Mouse (Mus musculus): ENCODE measurements around the gene Gpx3. TPM values are rescaled to one million over a fixed set of nuclear protein-coding genes. Genes with fewer than 3 reads are reported as not detected.
"Not testable (repeated sequence)": the region's sequence is repeated elsewhere in the genome, so short reads cannot be mapped to it uniquely, and the experiment has no call there.

Gpx3 gene
- polyA plus RNA-seq, 1 experiment: 14.2 TPM

DNA sequence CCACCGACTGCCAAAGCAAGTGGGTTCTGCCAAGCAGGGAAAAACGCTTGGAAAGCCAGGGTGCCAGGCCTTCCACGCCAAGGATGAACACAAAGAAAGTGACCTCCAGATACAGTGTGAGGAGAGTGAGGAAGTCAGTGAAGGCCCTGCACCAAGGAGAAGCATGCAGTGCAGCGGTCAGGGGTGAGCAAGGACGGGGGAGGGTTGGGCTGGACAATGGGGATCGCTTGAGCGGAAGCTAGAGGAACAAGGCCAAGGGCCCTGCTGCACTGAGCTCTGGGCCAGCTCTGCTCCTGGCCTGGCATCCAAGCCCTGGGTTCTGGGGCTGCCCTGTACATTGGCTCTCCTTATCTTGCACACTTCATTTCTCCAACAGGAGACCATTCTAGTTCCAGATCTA, 37.8 kb downstream of the Gpx3 start:
- Histone ChIP-seq H3K27ac (ENCODE audit: insufficient read depth, low read length) (peak overlapping the region; percentile 50), H3K27me3 (ENCODE audit: control insufficient read depth, insufficient read depth, low read length) (no peaks in the 10 kb centered on the region), H3K4me3 (replicated peaks; ENCODE audit: insufficient read depth, low read depth, low read length) (no peak overlapping the region), H3K4me1 (ENCODE audit: control insufficient read depth, insufficient read depth, low read length) (peaks cover 36% of the 10 kb centered on the region)
- WGBS: 5% methylated on average over 7 of the region's 7 CpGs
- TF ChIP-seq CTCF (IDR thresholded peaks at IDR 0.05; ENCODE audit: borderline replicate concordance, insufficient read depth, low read depth, low read length) (no peak), POLR2A (IDR thresholded peaks at IDR 0.05; ENCODE audit: borderline replicate concordance, insufficient read depth, low read length) (no peak)
- peak; percentile 60 to 69 for DNase-seq

DNA sequence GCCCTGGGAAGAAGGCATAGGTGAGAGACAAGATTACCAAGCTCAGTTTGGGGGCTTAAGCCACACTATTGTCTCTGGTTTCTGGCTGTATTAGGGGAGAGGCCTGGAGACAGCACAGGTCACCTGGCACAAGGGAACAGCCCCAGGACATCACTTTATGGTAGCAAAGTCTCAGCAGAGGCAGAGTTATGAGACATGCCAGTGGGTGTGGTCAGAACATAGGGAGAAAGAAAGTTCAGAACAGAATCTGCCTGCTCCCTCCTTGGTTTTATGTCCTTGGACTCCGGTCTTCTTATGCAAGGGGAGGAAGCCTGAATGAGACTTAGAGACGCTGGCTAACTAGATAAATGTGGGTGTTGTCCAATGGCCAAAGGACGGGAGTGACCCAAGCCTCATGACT, 42.4 kb downstream of the Gpx3 start:
- no peak for DNase-seq
- Histone ChIP-seq H3K27me3 (ENCODE audit: control insufficient read depth, insufficient read depth, low read length) (no peaks in the 10 kb centered on the region), H3K4me3 (replicated peaks; ENCODE audit: insufficient read depth, low read depth, low read length) (no peak overlapping the region), H3K4me1 (ENCODE audit: control insufficient read depth, insufficient read depth, low read length) (peaks cover 29% of the 10 kb centered on the region), H3K27ac (ENCODE audit: insufficient read depth, low read length) (no peak overlapping the region)
- TF ChIP-seq CTCF (IDR thresholded peaks at IDR 0.05; ENCODE audit: borderline replicate concordance, insufficient read depth, low read depth, low read length) (no peak), POLR2A (IDR thresholded peaks at IDR 0.05; ENCODE audit: borderline replicate concordance, insufficient read depth, low read length) (no peak)
- 88% methylated on average over 3 of the region's 3 CpGs for WGBS

DNA sequence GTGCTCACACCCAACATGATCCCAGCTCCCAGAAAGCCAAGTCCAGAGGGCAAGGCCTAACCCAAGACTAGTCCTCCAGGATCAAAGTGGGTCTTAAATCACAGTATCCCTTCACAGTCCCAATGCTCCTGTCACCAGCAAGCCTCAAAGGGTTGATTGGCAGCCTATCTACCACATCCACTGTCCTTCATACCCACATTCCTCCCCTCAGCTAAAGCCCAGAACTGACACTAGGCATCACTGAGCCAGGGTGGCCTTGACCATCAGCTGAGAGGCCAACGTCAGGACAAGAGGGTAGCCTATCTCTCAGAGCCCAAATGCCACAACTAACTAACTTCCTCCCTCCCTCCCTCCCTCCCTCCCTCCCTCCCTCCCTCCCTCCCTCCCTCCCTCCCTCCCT, 47.5 kb downstream of the Gpx3 start:
- 92% methylated on average over 1 of the region's 1 CpGs for WGBS
- H3K27me3 ChIP-seq (ENCODE audit: control insufficient read depth, insufficient read depth, low read length): no peaks in the 10 kb centered on the region

DNA sequence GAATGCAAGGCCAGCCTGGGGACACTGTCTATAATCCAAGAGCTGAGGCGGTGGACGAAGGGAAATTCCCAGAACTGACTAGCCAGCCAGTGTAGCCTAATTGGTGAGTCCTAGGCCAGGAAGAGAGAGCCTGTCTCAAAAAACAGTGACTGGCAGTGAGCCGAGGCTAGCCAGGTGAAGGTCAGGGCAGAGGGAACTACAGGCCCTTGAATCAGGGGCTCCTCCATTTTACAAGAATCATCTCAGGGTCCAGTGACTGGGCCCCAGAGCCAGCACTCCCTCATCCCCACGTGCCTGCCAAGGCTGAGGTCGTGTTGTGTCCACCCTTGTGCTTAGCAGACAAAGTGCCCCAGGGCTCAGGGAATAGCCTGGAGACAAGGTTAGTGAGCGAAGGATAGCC, 48.4 kb downstream of the Gpx3 start:
- DNase-seq: no peak
- 76% methylated on average over 6 of the region's 6 CpGs for WGBS
- TF ChIP-seq CTCF (IDR thresholded peaks at IDR 0.05; ENCODE audit: borderline replicate concordance, insufficient read depth, low read depth, low read length) (no peak), POLR2A (IDR thresholded peaks at IDR 0.05; ENCODE audit: borderline replicate concordance, insufficient read depth, low read length) (no peak)
- Histone ChIP-seq H3K27me3 (ENCODE audit: control insufficient read depth, insufficient read depth, low read length) (no peaks in the 10 kb centered on the region), H3K4me1 (ENCODE audit: control insufficient read depth, insufficient read depth, low read length) (peaks cover 22% of the 10 kb centered on the region), H3K27ac (ENCODE audit: insufficient read depth, low read length) (no peak overlapping the region), H3K4me3 (replicated peaks; ENCODE audit: insufficient read depth, low read depth, low read length) (no peak overlapping the region)

More for the DNA sequence above, 47.5 kb downstream of the Gpx3 start:
- DNase-seq: no peak
- no peak overlapping the region for H3K27ac ChIP-seq (ENCODE audit: insufficient read depth, low read length)
- H3K4me3 ChIP-seq (replicated peaks; ENCODE audit: insufficient read depth, low read depth, low read length): no peak overlapping the region
- TF ChIP-seq POLR2A (IDR thresholded peaks at IDR 0.05; ENCODE audit: borderline replicate concordance, insufficient read depth, low read length) (no peak), CTCF (IDR thresholded peaks at IDR 0.05; ENCODE audit: borderline replicate concordance, insufficient read depth, low read depth, low read length) (no peak)
- H3K4me1 ChIP-seq (ENCODE audit: control insufficient read depth, insufficient read depth, low read length): peaks cover 22% of the 10 kb centered on the region

DNA sequence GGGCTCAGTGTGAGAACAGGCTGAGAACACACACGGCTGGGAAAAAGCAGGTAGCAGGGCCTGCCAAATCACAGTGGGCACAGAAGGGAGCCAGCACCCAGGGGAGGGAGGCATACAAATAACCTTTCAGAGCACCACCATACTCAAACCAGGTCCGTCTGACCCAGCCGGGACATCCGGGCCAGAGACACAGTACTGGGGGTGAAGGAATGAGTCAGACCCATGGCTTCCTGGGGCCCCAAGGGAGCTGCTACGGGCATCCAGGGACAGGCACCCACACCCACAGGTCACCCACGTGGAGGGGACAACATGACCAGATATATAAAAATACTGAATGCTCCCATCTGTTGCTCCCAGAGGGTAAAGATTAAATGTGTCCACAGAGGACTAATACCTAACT, 50.4 kb downstream of the Gpx3 start:
- H3K27me3 ChIP-seq (ENCODE audit: control insufficient read depth, insufficient read depth, low read length): no peaks in the 10 kb centered on the region
- TF ChIP-seq POLR2A (IDR thresholded peaks at IDR 0.05; ENCODE audit: borderline replicate concordance, insufficient read depth, low read length) (no peak), CTCF (IDR thresholded peaks at IDR 0.05; ENCODE audit: borderline replicate concordance, insufficient read depth, low read depth, low read length) (no peak)
- 10% methylated on average over 6 of the region's 6 CpGs for WGBS
- H3K4me3 ChIP-seq (replicated peaks; ENCODE audit: insufficient read depth, low read depth, low read length): no peak overlapping the region
- DNase-seq: peak; percentile 45 to 52
- H3K27ac ChIP-seq (ENCODE audit: insufficient read depth, low read length): peak overlapping the region; percentile 71
- peaks cover 22% of the 10 kb centered on the region for H3K4me1 ChIP-seq (ENCODE audit: control insufficient read depth, insufficient read depth, low read length)

DNA sequence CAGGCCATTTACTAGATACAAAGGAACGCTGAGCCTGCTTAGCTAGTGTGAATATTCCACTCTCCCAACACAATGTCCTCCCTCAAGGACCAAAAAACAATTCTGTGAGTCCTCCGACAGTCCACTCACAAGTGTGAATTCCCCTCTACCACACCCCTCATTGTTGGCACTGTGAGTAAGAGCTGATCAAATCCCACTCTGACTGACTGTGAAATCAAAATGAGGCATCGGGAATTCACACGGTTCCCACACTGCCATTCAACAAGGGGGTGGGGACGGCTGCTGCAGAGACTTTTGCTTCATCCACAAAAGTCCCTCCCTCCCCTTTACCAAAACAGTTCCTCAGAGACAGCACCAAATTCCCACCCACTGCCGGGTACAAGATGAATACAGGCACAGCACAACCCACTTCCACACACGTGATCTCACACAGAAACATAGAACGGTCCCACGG, 51.8 kb downstream of the Gpx3 start:
- H3K27me3 ChIP-seq (ENCODE audit: control insufficient read depth, insufficient read depth, low read length): no peaks in the 10 kb centered on the region
- H3K4me3 ChIP-seq (replicated peaks; ENCODE audit: insufficient read depth, low read depth, low read length): no peak overlapping the region
- no peak for DNase-seq
- peaks cover 14% of the 10 kb centered on the region for H3K4me1 ChIP-seq (ENCODE audit: control insufficient read depth, insufficient read depth, low read length)
- no peak for TF ChIP-seq CTCF (IDR thresholded peaks at IDR 0.05; ENCODE audit: borderline replicate concordance, insufficient read depth, low read depth, low read length)
- TF ChIP-seq POLR2A (IDR thresholded peaks at IDR 0.05; ENCODE audit: borderline replicate concordance, insufficient read depth, low read length): no peak
- WGBS: 52% methylated on average over 9 of the region's 9 CpGs
- no peak overlapping the region for H3K27ac ChIP-seq (ENCODE audit: insufficient read depth, low read length)

DNA sequence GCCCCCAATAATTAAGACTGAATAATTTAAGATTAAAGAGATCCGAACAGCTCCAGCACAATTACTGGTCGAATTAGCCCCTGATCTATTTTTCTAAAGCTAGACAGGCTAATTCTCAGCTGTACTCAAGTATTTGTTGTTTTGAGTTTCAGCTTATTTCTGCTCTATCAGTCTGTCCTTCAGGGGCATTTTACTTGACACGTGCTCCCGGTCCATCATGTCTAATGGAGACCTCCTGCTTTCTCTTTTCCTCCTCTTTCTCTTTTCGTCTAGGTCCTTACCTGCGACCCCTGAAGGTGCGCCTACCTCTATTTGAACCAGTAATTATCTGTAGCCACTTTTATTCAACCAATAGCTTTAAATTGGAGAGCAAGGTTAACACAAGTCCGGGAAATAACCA, 52.5 kb downstream of the Gpx3 start:
- H3K4me1 ChIP-seq (ENCODE audit: control insufficient read depth, insufficient read depth, low read length): peaks cover 14% of the 10 kb centered on the region
- 79% methylated on average over 8 of the region's 8 CpGs for WGBS
- TF ChIP-seq CTCF (IDR thresholded peaks at IDR 0.05; ENCODE audit: borderline replicate concordance, insufficient read depth, low read depth, low read length) (no peak), POLR2A (IDR thresholded peaks at IDR 0.05; ENCODE audit: borderline replicate concordance, insufficient read depth, low read length) (no peak)
- no peak overlapping the region for H3K4me3 ChIP-seq (replicated peaks; ENCODE audit: insufficient read depth, low read depth, low read length)
- no peaks in the 10 kb centered on the region for H3K27me3 ChIP-seq (ENCODE audit: control insufficient read depth, insufficient read depth, low read length)
- no peak for DNase-seq
- no peak overlapping the region for H3K27ac ChIP-seq (ENCODE audit: insufficient read depth, low read length)

DNA sequence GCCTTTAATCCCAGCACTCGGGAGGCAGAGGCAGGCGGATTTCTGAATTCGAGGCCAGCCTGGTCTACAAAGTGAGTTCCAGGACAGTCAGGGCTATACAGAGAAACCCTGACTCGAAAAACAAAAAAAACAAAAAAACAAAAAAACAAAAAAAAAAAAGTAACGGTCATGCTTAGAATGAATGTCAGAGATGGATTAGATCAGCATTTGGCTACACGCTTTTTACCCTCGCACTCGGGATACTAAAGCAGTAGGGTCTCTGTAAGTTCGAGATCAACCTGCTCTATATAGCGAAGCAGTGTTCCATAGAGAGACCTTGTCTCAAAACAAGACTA, 53.1 kb downstream of the Gpx3 start:
- not testable (repeated sequence) for H3K27me3 ChIP-seq (ENCODE audit: control insufficient read depth, insufficient read depth, low read length); DNase-seq
- Histone ChIP-seq H3K4me1 (ENCODE audit: control insufficient read depth, insufficient read depth, low read length) (peaks cover 14% of the 10 kb centered on the region), H3K4me3 (replicated peaks; ENCODE audit: insufficient read depth, low read depth, low read length) (peak overlapping the region; percentile 85), H3K27ac (ENCODE audit: insufficient read depth, low read length) (peak overlapping the region; percentile 58; the same call in 1 of the 2 replicates)
- 35% methylated on average over 10 of the region's 10 CpGs for WGBS

Measured in cerebellum, adult 2 months (tissue).